ENCODE assay signal across 10 mouse cellular contexts in genomic region chr6:143359320-143360032, GRCm38 (mm10).
DNase-seq lines count a peak whose midpoint lies in the region; ATAC-seq and TF ChIP-seq lines count a peak whose summit lies in the region.
"Had no signal": no experiment of that assay in that cellular context is flagged by ENCODE, and none has a peak within 500 bp of the region (broad histone marks: within the 10 kb centered on the region; RNA-seq: fewer than 3 reads in every experiment).

No protein-coding gene starts in this region.

- no peak overlapping the region for H3K9ac ChIP-seq in hindbrain, embryonic 15.5 days
- no peak overlapping the region for H3K9ac ChIP-seq in neural tube, embryonic 11.5 days (ENCODE audit: low read length)
- H3K9ac ChIP-seq: limb, embryonic 15.5 days had no signal

- no peaks in the 10 kb centered on the region for H3K4me1 ChIP-seq in kidney, adult 2 months (ENCODE audit: control insufficient read depth, insufficient read depth, low read length)
- H3K4me1 ChIP-seq in hindbrain, embryonic 15.5 days (replicated peaks), result no peaks in the 10 kb centered on the region
- H3K4me1 ChIP-seq in neural tube, embryonic 11.5 days (ENCODE audit: control insufficient read depth, insufficient read depth, low read length), result no peaks in the 10 kb centered on the region
- H3K4me1 ChIP-seq: limb, embryonic 15.5 days had no signal

- no peaks in the 10 kb centered on the region for H3K9me3 ChIP-seq in hindbrain, embryonic 15.5 days
- no peaks in the 10 kb centered on the region for H3K9me3 ChIP-seq in neural tube, embryonic 11.5 days (ENCODE audit: control insufficient read depth, low read length)
- H3K9me3 ChIP-seq: limb, embryonic 15.5 days had no signal

- no peak overlapping the region for H3K27ac ChIP-seq in kidney, adult 2 months (ENCODE audit: insufficient read depth, low read depth, low read length)
- H3K27ac ChIP-seq in hindbrain, embryonic 15.5 days (replicated peaks), result peak overlapping the region; percentile 3; the same call in 1 of the 2 replicates
- H3K27ac ChIP-seq in neural tube, embryonic 11.5 days (ENCODE audit: low read depth, low read length), result no peak overlapping the region
- H3K27ac ChIP-seq: limb, embryonic 15.5 days had no signal

- 78% methylated on average over 7 of the region's 7 CpGs for WGBS in kidney, adult 2 months
- WGBS in hindbrain, embryonic 15.5 days, result 51% methylated on average over 7 of the region's 7 CpGs
- WGBS in neural tube, embryonic 11.5 days, result 59% methylated on average over 7 of the region's 7 CpGs

- H3K27me3 ChIP-seq in kidney, adult 2 months (replicated peaks; ENCODE audit: control insufficient read depth, insufficient read depth, low read length), result no peaks in the 10 kb centered on the region
- H3K27me3 ChIP-seq in hindbrain, embryonic 15.5 days, result no peaks in the 10 kb centered on the region
- no peaks in the 10 kb centered on the region for H3K27me3 ChIP-seq in neural tube, embryonic 11.5 days (ENCODE audit: control insufficient read depth, insufficient read depth, low read length)
- H3K27me3 ChIP-seq: limb, embryonic 15.5 days had no signal

- H3K4me3 ChIP-seq in kidney, adult 2 months (ENCODE audit: insufficient read depth, low read depth, low read length), result no peak overlapping the region
- H3K4me3 ChIP-seq in hindbrain, embryonic 15.5 days, result no peak overlapping the region
- no peak overlapping the region for H3K4me3 ChIP-seq in neural tube, embryonic 11.5 days (ENCODE audit: low read depth, low read length)
- H3K4me3 ChIP-seq: limb, embryonic 15.5 days had no signal

- TF ChIP-seq POLR2A in kidney, adult 2 months (IDR thresholded peaks at IDR 0.05; ENCODE audit: low read depth, low read length), result no peak

- TF ChIP-seq CTCF in kidney, adult 2 months (conservative IDR thresholded peaks at IDR 0.05; ENCODE audit: insufficient read depth, insufficient read length, low read depth, low read length), result no peak

- DNase-seq in cerebellum, adult 9-10 months, result peak; percentile 9
- no peak for DNase-seq in cerebellum, adult 11 months
- peak; percentile 25 to 29 for DNase-seq in kidney, postnatal 4 days
- no peak for DNase-seq in kidney, adult 2 months
- DNase-seq in neural tube, embryonic 11.5 days (ENCODE audit: low spot score), result no peak
- no peak for DNase-seq in thymus, postnatal 25 days
- DNase-seq in urinary bladder, postnatal 36 days (ENCODE audit: low spot score in 2 of 2), result no peak
- DNase-seq: thymus, adult 18-20 months had no signal

- H3K36me3 ChIP-seq in kidney, adult 2 months (ENCODE audit: control insufficient read depth, insufficient read depth, low read length), result no peaks in the 10 kb centered on the region
- H3K36me3 ChIP-seq in hindbrain, embryonic 15.5 days, result no peaks in the 10 kb centered on the region
- no peaks in the 10 kb centered on the region for H3K36me3 ChIP-seq in neural tube, embryonic 11.5 days (ENCODE audit: control insufficient read depth, insufficient read depth, low read length)
- H3K36me3 ChIP-seq: limb, embryonic 15.5 days had no signal

- peak; percentile 92 for ATAC-seq in hindbrain, embryonic 15.5 days (ENCODE audit: low FRiP score, low read depth)
- peak; percentile 20; the same call in 1 of the 2 replicates for ATAC-seq in neural tube, embryonic 11.5 days (ENCODE audit: insufficient read depth, low FRiP score, low TSS enrichment)

- H3K4me2 ChIP-seq in hindbrain, embryonic 15.5 days, result no peak overlapping the region
- no peak overlapping the region for H3K4me2 ChIP-seq in neural tube, embryonic 11.5 days (ENCODE audit: low read depth)
- H3K4me2 ChIP-seq: limb, embryonic 15.5 days had no signal

Comparison
In these comparisons a context has a peak if more than half of its experiments do, and no peak if none do; other contexts are left out.
1. DNase-seq: peak in cerebellum, adult 9-10 months (single experiment) and kidney, postnatal 4 days (2 of 2); none in cerebellum, adult 11 months (single experiment), kidney, adult 2 months (single experiment), neural tube, embryonic 11.5 days (single experiment), thymus, postnatal 25 days (single experiment) and urinary bladder, postnatal 36 days (0 of 2).